Mouse (Mus musculus) forebrain, postnatal 0 days (tissue): ENCODE measurements around the gene Atp1a1. TPM values are rescaled to one million over a fixed set of nuclear protein-coding genes. Genes with fewer than 3 reads are reported as not detected.

Experiments
- ATAC-seq: fragments of 200-750 bp; cut with Nextera tagmentation; 2 replicates; pipeline ENCODE4 v1.8.0; 2017; ENCODE audit warnings: mild to moderate bottlenecking, moderate library complexity
- DNase-seq: peaks from one replicate; pipeline ENCODE4 v3.0.0-alpha.2; 2015
- H3K27ac ChIP-seq: fragments of 300-500 bp; sonication (generic); 2 replicates; pipeline ENCODE4 v1.5.1; 2014; ENCODE audit warnings: low read depth, mild to moderate bottlenecking, antibody characterized with exemption, low read length, moderate library complexity, mixed read lengths
- H3K27me3 ChIP-seq: fragments of 300-500 bp; sonication (generic); 2 replicates; pipeline ENCODE4 v1.6.1; 2014; ENCODE audit warnings: mild to moderate bottlenecking, low read length, mixed read lengths; ENCODE audit not compliant: insufficient read depth
- H3K36me3 ChIP-seq: fragments of 300-500 bp; sonication (generic); 2 replicates; pipeline ENCODE4 v1.6.1; 2014; ENCODE audit warnings: mild to moderate bottlenecking, moderate library complexity; ENCODE audit not compliant: insufficient read depth
- H3K4me1 ChIP-seq: fragments of 300-500 bp; sonication (generic); 2 replicates; pipeline ENCODE4 v1.6.1; 2014; ENCODE audit warnings: antibody characterized with exemption; ENCODE audit not compliant: insufficient read depth
- H3K4me2 ChIP-seq: fragments of 300-500 bp; sonication (generic); 2 replicates; pipeline ENCODE4 v1.6.1; 2014; ENCODE audit warnings: low read depth, mild to moderate bottlenecking, moderate library complexity
- H3K4me3 ChIP-seq: fragments of 300-500 bp; sonication (generic); 2 replicates; pipeline ENCODE4 v1.5.1; 2014; ENCODE audit warnings: low read depth, low read length, mixed read lengths
- H3K9ac ChIP-seq: fragments of 300-500 bp; sonication (generic); 2 replicates; pipeline ENCODE4 v1.6.1; 2014; ENCODE audit warnings: mild to moderate bottlenecking
- H3K9me3 ChIP-seq: fragments of 300-500 bp; sonication (generic); 2 replicates; pipeline ENCODE4 v1.6.1; 2016; ENCODE audit warnings: low read length
- CTCF ChIP-seq: sonication (generic); IDR thresholded peaks from 2 replicates; pipeline ENCODE4 v1.5.1; 2016; ENCODE audit warnings: antibody characterized with exemption, control low read depth, low read depth
- WGBS: fragments of 180-500 bp; shearing (Covaris S2); extraction: QIAGEN DNeasy Blood & Tissue Kit; methylation state at CpG from one replicate; pipeline ENCODE4 v1.1.7; 2014; 5-methylcytosine and 5-hydroxymethylcytosine counted together
- polyA plus RNA-seq: library from polyadenylated mRNA; unstranded; fragments of >200 nt; fragmentation: Nextera tagmentation; extraction: Ambion mirVana; gene quantifications from 2 replicates; pipeline ENCODE4 v1.2.1, GENCODE M21; 2015
- total RNA-seq: library from RNA; depleted of rRNA; stranded (reverse); fragments of >200 nt; gene quantifications from 2 replicates; pipeline ENCODE4 v1.2.3, GENCODE M21; 2014

Gene Atp1a1
- total and polyA plus RNA-seq, 2 experiments from 2014 or later = 53.7 to 199 TPM

- H3K4me3 ChIP-seq = no peak overlapping the region
- peaks cover 65% of the 10 kb centered on the region for H3K36me3 ChIP-seq
- H3K4me1 ChIP-seq = peaks cover 17% of the 10 kb centered on the region
- H3K4me2 ChIP-seq = no peak overlapping the region
- TF ChIP-seq CTCF = no peak
- H3K27ac ChIP-seq = no peak overlapping the region
- no peaks in the 10 kb centered on the region for H3K27me3 ChIP-seq
- H3K9me3 ChIP-seq = no peaks in the 10 kb centered on the region
- DNase-seq (no peak), ATAC-seq (no peak)
- WGBS = 57% methylated on average over 7 of the region's 7 CpGs
- H3K9ac ChIP-seq = no peak overlapping the region
These were observed 11.2 kb downstream of the Atp1a1 start for GRCm38 (mm10) chr3:101593266-101593651.

GRCm38 (mm10) chr3:101592281-101593265 lies 11.9 kb downstream of the Atp1a1 start:
- no peak overlapping the region for H3K4me3 ChIP-seq
- no peak overlapping the region for H3K4me2 ChIP-seq
- 57% methylated on average over 21 of the region's 21 CpGs for WGBS
- H3K36me3 ChIP-seq = peaks cover 67% of the 10 kb centered on the region
- no peak for DNase-seq
- no peak for TF ChIP-seq CTCF
- H3K27ac ChIP-seq = no peak overlapping the region
- peaks cover 13% of the 10 kb centered on the region for H3K4me1 ChIP-seq
- ATAC-seq = no peak
- H3K27me3 ChIP-seq = no peaks in the 10 kb centered on the region
- H3K9ac ChIP-seq = no peak overlapping the region
- no peaks in the 10 kb centered on the region for H3K9me3 ChIP-seq

- WGBS = 95% methylated on average over 16 of the region's 16 CpGs
- no peaks in the 10 kb centered on the region for H3K4me1 ChIP-seq
- H3K36me3 ChIP-seq = peaks cover 87% of the 10 kb centered on the region
- ATAC-seq = no peak
- DNase-seq = no peak
- no peak overlapping the region for H3K9ac ChIP-seq
- H3K9me3 ChIP-seq = no peaks in the 10 kb centered on the region
- H3K4me2 ChIP-seq = no peak overlapping the region
- no peak for TF ChIP-seq CTCF
- no peak overlapping the region for H3K27ac ChIP-seq
- H3K4me3 ChIP-seq = no peak overlapping the region
- H3K27me3 ChIP-seq = no peaks in the 10 kb centered on the region
These were observed 14.1 kb downstream of the Atp1a1 start for GRCm38 (mm10) chr3:101590380-101590779.

- Histone ChIP-seq H3K36me3 (peaks cover 90% of the 10 kb centered on the region), H3K9me3 (no peaks in the 10 kb centered on the region), H3K4me3 (no peak overlapping the region), H3K4me1 (no peaks in the 10 kb centered on the region), H3K27me3 (no peaks in the 10 kb centered on the region), H3K27ac (no peak overlapping the region), H3K9ac (no peak overlapping the region), H3K4me2 (no peak overlapping the region)
- TF ChIP-seq CTCF = no peak
- DNase-seq = no peak
- 94% methylated on average over 7 of the region's 7 CpGs for WGBS
- ATAC-seq = no peak
These were observed 16.2 kb downstream of the Atp1a1 start for GRCm38 (mm10) chr3:101588299-101588698.

GRCm38 (mm10) chr3:101586794-101587193 lies 17.7 kb downstream of the Atp1a1 start:
- Histone ChIP-seq H3K4me3 (no peak overlapping the region), H3K27ac (no peak overlapping the region), H3K4me1 (no peaks in the 10 kb centered on the region), H3K27me3 (no peaks in the 10 kb centered on the region), H3K36me3 (peaks cover 90% of the 10 kb centered on the region), H3K9me3 (no peaks in the 10 kb centered on the region), H3K9ac (no peak overlapping the region), H3K4me2 (no peak overlapping the region)
- no peak for TF ChIP-seq CTCF
- 94% methylated on average over 12 of the region's 12 CpGs for WGBS
- no peak for ATAC-seq
- DNase-seq = no peak

GRCm38 (mm10) chr3:101578072-101578471 lies 26.4 kb downstream of the Atp1a1 start:
- Histone ChIP-seq H3K9ac (no peak overlapping the region), H3K9me3 (no peaks in the 10 kb centered on the region), H3K4me1 (no peaks in the 10 kb centered on the region), H3K27ac (no peak overlapping the region), H3K27me3 (no peaks in the 10 kb centered on the region), H3K4me2 (no peak overlapping the region), H3K36me3 (peaks cover 85% of the 10 kb centered on the region), H3K4me3 (no peak overlapping the region)
- no peak for ATAC-seq
- no peak for TF ChIP-seq CTCF
- 87% methylated on average over 3 of the region's 3 CpGs for WGBS
- no peak for DNase-seq

DNA sequence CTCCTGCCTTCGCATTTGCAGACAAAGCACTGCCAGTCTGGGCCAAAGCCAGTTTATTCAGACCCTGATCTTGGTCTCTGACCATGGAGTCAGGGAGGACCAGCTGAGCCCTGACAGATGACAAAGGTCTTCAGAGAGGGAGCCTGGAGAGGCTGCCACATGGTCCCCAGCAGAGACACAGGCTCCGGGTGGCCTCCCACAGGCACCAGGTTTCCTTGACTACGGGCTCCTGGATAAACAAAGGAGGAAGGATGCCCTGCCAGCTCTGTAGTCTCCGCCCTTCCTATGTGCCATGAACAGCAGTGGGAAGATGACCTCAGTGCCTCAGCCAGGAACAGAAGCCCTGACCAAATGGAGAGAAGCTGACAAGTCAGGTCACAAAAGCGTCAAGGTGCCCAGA lies 27.1 kb downstream of the Atp1a1 start:
- ATAC-seq = peak; percentile 76
- no peaks in the 10 kb centered on the region for H3K4me1 ChIP-seq
- 34% methylated on average over 5 of the region's 5 CpGs for WGBS
- no peak overlapping the region for H3K27ac ChIP-seq
- no peak overlapping the region for H3K4me3 ChIP-seq
- no peak for TF ChIP-seq CTCF
- peak; percentile 44 for DNase-seq
- H3K36me3 ChIP-seq = peaks cover 78% of the 10 kb centered on the region
- no peaks in the 10 kb centered on the region for H3K27me3 ChIP-seq
- no peak overlapping the region for H3K4me2 ChIP-seq
- H3K9me3 ChIP-seq = no peaks in the 10 kb centered on the region
- H3K9ac ChIP-seq = no peak overlapping the region
